Mouse (Mus musculus): ENCODE measurements around the gene Itgav. TPM values are rescaled to one million over a fixed set of nuclear protein-coding genes. Genes with fewer than 3 reads are reported as not detected.
"Not testable (repeated sequence)": the region's sequence is repeated elsewhere in the genome, so short reads cannot be mapped to it uniquely, and the experiment has no call there.

The Itgav gene
- polyA plus RNA-seq, 1 experiment, result 28.8 TPM

DNA sequence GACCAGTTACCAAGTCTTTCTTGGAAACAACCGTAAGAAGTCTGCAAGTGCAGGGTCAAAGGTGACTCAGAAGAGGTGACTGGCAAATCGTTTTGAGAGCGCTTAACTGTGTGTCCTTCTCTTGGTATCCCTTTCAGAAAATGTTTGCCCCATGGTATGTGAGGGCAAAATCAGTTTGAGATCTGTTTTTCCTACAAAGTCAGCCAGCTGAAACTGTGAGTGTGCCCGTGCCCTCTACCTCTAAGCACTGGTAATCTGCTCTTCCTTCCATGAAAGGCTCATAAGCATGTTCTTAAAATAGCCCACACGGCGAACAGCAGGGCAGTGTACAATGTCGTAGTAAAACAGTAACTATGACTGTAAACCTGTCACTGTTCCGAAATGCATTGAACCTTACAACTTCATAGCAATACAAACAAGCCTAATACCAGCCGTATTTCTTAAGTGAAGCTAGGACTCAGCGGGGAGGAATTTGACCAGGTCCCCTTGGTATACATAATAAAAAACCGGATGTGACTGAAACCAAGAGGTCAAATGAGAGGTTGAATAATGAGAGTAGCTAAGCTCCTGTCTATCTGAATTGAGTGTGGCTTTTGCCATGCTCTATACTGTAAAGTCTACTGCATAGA is 14.2 kb upstream of the Itgav start:
- DNase-seq (ENCODE audit: low read depth), result no peak

DNA sequence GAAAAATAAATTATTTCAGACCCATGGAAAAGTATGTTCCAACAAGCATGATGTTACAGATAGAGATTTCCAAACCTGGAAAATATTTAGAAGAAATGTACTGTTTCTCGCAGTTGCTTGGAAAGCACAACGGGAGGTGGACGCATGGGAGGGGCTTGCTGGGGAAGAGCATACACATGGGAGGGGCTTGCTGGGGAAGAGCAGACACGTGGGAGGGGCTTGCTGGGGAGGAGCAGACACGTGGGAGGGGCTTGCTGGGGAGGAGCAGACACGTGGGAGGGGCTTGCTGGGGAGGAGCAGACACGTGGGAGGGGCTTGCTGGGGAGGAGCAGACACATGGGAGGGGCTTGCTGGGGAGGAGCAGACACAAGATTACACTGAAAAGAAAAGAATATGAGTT is 10.9 kb upstream of the Itgav start:
- DNase-seq (ENCODE audit: low read depth), result not testable (repeated sequence)

DNA sequence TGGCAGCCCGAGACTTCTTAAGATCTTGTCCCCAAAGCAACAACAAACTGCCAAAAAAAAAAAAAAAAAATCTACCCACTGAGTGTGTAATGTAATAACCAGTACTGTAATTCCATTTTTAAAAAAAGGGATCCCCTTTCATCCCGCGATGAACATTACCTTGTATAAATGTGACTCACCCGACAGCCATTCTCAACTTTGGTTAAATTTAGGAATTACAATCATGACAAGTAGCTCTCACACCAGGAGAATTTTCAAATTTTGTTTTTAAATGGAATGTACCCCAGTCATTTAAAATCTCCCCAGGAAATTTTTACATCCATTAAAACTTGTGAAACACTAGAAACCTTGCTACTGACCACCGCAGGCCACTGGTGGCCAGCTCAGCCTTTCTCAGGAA is 10.3 kb upstream of the Itgav start:
- no peak for DNase-seq (ENCODE audit: low read depth)

DNA sequence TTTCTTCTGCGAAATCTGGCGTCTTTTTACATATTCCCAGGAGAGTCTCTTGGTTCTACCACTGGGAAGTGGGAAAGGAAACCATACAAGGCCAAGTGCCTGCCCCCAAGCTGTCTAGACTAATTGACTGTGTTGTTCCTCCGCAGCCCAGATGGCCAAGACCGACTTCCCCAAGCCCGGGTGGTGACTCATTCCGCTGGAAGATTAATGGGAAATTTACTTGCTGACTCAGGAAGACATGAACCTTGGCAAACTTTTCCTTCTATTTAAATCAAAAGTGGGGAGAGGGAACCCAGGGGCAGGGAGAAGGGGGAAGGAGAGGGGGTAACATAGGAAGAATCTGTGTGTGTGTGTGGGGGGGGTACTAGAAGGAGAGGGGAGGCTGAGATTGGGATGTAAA is 9.4 kb upstream of the Itgav start:
- no peak for DNase-seq (ENCODE audit: low read depth)

DNA sequence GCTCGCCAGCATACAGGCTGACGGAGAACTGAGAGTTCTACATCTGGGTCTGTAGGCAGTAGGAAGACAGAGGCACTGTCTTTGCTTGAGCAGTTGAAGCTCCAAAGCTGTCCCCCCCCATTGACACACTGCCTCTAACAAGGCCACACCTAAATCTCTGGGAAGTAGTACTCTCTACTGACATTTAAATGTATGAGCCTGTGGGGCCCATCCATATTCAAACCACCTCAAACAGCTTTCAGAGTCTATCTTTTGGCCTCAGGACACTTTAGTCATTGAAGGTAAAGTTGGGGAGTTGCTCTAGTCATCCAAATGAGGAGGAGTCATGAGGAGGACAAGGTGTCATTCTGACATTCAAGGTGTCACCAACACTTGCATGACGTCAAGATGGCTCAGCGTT is 5.9 kb upstream of the Itgav start:
- no peak for DNase-seq (ENCODE audit: low read depth)

DNA sequence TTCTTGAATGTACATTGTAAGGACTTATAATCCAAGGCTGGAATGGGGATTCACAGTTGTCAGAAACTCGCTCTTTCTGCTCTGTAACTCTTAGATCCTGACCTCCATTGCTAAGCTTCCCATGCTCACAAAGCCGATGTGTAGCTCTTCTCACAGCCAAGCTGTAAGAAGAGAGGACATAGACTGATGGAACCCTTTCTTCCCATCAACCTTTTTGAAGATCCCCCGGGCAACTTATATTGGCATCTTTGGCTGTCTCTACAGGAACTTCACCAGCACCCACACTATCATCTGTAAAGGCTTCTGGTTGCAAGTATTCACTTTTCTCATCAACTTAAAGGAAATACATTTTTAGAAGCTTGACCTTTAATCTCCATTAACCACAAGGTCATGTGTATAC is 2.6 kb upstream of the Itgav start:
- no peak for DNase-seq (ENCODE audit: low read depth)

DNA sequence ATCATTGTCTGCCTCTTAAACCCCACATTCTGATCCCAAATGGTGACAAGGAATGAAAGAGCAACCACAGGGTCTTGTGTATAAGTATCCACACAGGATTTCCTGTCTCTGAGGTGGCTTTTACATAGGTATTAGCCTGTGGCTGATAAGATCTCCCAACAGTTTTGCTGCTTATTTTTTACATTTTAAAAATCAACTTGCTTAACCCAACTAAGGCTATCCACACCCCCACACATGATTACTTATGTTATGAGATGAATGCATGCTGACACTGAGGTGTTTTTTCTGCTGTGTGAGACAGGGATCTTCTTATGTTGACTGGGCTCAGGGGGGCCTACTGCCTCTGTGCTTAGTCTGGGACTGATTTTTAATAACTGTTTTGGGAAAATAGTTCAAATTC is 1.3 kb upstream of the Itgav start:
- DNase-seq (ENCODE audit: low read depth), result no peak

DNA sequence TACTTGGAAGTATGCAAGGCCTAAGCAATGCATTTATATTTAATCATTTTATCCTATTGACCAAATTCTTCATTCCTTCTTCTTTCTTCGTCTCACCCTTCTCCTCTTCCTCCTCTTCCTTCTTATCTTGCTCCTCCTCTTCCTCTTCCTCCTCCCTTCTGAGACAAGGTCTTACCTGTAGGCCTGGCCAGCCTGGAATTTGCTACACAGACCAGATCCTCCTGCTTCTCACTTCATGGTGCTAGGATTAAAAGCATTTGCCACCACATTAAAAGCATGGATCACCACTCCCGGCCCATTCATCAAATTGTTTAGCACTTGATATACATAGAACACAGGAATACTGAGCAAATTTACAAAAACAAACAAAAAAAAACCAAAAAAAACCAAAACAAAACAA is 851 bp upstream of the Itgav start:
- no peak for DNase-seq (ENCODE audit: low read depth)

DNA sequence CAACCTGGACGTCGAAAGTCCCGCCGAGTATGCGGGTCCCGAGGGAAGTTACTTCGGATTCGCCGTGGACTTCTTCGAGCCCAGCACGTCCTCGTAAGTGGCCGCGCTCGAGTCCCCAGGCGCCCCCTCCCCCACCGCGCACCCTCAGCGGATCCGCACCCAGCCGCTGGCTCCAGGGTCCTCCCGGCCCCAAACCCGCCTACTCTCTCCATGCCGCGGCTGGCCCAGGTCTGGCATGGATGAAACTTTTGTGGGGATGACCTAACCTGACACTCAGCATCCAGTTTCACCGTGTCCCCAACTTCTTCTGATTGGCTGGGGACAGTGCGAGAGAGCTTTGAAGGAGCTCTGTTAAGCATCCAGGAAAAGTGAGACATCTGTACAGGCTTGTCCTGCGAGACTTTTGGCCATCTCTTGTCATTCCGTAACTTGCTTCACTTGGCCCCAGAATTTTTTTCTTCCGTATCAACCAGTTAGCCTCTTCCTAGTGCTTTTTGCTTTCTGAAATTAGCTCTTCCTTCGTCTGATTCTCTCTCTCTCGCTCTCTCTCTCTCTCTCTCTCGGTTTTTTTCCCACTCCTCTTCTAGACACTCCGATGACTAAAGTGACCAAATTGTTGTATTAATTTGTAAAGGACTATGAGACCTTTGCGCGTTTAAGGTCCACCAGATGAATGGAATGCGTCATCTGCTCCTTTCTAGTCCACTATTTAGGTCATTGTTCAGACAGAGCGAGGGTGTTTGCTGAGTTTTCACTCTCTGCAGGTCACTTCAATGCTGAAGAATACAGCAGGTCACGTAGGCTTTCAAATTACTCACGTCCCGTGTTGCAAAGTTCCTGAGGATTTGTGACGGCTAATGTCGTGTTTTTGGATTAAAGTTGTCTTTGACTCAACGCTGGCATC is 882 bp downstream of the Itgav start:
- DNase-seq (ENCODE audit: low read depth), result no peak

DNA sequence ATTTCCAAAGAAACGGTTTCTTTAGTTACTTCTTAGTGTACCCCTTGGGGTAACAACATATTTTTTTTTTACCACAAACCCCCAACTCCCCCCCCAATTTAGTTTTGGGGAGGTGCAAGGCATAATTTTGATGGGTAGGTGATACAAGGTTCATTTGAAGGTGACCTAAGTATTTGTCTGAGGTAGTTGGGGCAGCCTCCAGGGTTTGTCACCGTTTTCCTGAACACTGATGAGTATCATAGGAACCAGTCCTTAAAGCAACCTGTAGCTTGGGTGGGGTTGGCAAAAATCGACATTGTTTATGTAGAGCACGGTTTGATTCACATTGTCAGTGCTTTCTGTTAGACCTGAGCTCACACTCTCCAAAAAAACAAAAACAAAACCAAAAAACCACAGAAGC is 1.6 kb downstream of the Itgav start:
- DNase-seq (ENCODE audit: low read depth), result no peak

DNA sequence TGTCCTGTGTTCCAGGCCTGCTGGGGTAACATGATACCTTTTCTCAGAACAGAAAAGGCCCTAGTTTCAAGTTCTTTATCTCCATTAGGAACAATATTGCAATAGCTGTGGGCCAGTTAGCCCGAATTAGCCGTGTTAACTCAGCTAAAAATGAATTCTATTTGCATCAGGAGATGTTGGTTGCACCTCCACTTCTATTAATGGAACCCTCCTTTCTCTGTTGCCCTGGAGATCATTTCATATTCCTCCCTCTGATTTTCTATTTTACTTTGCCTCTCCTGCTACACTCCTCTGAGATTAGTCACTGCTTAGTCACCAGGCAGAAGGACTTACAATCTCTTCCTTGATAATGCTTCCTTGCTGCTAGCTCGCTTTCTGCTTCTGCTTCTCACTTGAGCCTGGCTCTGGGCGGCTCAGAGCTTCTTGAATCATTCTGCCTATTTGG is 4.1 kb downstream of the Itgav start:
- DNase-seq (ENCODE audit: low read depth), result no peak

DNA sequence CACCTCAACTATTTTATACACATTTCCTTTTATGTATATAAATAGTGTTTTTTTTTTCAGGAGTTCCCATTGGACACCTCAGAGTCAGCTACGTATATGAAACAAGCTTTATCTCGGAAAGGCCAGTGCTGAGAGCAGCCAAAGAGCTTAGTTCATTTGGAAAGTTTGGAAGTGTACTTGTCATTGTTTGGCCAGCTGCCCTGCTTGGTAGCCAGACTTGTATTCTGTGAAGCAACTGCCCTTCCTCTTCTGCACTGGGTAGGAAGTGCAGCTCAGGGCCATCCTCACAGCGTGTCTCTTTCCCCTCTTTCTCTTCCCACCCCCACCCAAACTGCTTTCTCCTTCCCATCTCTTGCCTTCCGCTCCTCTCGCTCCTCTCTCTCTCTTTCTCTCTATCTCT is 5.1 kb downstream of the Itgav start:
- DNase-seq (ENCODE audit: low read depth), result no peak

DNA sequence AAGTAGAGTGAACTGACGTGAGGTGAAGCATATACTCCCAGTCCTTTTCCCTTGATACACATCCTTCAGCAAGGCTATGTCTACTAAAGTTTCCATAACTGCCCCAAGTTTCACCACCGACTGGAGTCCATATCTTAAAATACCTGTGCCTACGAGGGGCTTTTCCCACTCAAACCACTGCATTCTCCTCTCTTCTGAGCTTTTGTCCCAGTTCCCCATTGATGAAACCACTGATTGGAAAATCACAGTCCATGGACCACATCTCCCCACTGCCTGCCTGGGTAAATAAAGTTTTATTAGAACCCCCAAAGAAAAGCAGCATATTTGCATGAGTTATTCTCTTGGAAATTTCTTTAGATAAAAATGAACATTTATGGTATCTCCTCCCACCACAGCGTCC is 8.7 kb downstream of the Itgav start:
- no peak for DNase-seq (ENCODE audit: low read depth)

DNA sequence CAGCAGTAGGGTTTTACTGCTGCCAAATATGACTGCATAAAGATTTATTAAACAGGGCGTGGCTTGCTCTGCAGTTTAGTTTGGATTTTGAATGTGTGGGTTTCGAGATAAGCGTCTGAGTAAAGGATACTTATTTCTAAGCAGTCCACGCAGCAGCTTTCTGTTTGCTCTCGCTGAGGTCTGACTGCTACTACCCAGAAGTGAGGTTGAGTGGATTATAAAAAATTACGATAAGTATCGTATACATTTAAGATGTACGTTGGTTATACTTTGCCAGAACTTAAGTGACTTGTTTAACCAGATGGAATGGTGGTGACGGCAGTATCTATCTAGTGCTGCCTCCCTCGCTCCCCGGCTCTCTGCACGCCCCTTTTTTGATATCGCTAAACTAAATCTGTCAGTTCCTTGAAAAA is 9.8 kb downstream of the Itgav start:
- no peak for DNase-seq (ENCODE audit: low read depth)

DNA sequence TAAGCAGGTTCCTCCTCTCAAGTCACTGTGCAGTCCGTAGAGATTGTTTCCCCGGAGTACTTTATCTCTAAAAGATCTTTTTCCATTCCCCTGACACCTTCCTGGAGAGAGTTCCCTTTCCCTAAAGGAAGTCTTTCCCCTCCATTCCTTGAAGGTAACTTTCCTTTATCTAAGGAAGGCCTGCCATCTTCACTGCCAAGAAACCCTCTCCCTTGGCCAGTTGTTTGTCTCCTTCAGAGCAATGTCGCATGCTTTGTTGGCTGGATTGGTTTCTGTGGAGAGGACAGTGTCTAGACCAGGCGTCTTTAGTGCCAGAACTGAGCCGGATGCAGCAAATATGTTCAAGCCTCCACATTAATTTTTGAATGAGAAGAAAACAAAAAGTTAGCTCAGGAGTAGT is 11.1 kb downstream of the Itgav start:
- DNase-seq (ENCODE audit: low read depth), result no peak

DNA sequence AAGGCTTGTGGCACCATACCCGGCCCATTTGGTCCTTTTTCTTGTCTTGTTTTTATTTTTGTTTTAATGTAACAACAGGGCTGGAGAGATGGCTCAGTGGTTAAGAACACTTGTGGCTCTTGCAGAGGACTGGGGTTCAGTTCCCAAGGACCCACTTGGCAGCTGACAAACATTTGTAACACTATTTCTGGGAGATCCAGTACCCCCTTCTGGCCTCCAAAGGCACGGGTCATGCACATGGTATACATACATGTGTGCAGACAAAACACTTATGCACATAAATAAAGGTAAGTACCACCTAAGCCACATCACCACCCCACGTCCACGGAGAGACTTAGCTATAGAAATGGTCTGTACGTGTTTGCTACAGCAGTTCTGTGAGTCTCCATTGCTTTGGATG is 12.6 kb downstream of the Itgav start:
- DNase-seq (ENCODE audit: low read depth), result no peak

DNA sequence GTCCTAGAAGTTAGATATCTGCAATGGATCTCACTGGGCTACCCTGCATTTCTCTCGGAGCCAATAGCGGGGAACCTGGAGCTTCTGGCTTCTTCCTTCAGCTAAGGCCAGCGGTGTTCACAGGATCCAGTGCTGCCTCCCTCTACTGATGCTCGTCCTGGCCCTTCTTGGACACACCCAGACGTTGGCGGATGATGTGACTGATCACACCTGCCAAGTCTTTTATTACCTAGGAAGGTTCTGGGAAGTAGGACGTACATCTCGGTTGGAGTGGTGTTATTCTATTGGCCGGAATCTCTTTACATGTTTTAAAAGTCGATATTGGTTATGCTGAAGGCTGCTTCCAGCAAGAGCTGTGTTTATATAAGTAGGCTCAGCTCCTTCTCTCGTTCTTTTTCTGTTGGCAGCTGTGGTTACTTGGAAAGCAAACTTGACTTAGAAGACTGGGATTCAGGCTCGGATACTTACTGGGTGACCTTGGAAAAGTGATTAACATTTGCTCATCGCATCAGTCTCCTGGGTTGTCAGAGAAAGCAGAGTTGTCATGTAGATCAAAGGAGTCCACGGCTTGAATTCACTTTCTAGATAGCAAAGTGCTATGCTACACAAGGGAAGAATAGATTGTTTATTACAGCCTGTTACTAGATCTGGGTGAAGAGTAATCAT is 14.5 kb downstream of the Itgav start:
- DNase-seq (ENCODE audit: low read depth), result no peak

DNA sequence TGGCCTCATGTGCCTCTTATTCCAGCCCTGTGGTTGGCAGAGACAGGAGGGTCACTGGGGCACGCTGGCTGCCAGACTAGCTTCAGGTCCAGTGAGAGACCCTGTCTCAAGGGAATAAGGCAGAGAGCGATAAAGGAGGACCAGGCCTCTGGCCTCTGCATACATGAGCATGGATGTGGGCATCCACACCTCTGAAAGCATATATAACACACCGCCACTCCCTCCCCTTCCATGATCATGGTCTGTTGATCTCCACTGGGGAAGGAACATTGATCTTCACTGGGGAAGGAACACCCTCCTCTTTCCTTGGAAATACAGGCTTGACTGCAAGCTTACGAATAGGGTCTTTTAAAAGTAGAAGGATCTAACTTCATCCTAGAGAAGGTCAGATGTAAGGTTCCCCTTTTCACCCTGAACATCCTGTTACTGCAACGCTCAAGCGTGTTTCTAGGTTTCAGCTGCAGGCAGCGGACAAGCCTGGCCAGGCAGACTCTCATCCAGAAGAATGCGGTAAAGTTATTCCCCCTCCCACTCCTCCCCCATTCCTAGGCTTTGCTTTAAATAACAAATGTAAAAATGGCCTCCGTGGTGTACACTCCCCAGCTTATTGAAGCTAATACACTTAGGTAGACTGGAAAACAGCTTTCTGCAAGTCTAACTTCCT is 15.4 kb downstream of the Itgav start:
- DNase-seq (ENCODE audit: low read depth), result no peak

DNA sequence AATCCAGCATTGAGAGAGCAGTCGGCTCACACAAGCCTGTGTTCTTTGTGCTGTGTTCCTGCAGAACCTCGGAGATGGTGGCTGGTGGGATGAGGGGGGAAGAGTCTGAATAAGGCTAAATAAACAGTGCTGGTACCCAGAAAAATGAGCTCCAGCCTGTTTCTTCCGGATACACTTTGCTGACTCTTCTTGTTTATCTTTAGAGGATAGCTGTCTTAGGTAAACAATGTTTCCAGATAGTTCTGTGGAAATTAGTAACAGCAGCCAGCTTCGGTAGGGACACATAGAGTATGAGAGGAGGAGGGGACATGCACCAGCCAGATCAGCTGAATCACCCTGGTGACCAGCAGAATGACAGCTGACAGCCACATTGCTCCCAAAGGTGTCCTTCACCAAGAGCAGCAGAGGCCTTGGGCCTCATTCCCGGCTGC is 16.4 kb downstream of the Itgav start:
- no peak for DNase-seq (ENCODE audit: low read depth)

DNA sequence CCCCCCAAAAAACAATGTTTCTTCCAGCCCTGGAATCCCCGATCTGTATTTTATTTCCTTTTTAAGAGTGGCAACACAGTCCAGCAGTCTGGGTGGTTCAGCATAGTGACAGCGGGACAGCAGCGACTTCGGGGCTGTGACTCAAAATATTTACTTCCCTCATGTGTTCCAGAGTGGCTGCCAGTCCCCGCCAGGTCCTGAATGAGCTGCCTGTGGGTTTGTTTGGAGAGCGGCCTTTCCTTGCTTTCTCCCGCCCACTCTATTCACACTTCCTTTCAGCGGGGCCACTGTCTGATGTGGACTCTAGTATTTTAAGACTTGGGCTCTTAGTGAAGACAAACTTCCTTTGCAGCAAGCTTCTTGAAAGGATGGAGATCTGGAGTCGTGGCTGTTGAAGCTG is 18.0 kb downstream of the Itgav start:
- DNase-seq (ENCODE audit: low read depth), result no peak

DNA sequence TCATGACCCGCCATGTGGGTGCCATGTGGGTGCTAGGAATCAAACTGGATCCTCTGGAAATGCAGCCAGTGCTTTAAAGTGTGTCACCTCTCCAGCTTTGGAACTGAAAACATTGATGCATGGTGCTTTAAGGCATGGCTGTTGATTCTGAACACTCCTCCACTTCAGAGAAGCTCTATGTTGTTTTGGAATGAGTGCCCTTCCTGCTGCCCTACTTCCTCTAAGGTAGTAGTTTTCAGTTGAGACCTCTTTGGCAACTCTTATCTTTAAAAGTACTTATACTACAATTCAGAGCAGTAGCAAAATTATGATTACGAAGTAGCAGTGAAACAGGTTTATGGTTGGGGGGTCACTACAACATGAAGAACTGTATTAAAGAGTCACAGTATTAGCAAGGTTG is 18.6 kb downstream of the Itgav start:
- DNase-seq (ENCODE audit: low read depth), result no peak

DNA sequence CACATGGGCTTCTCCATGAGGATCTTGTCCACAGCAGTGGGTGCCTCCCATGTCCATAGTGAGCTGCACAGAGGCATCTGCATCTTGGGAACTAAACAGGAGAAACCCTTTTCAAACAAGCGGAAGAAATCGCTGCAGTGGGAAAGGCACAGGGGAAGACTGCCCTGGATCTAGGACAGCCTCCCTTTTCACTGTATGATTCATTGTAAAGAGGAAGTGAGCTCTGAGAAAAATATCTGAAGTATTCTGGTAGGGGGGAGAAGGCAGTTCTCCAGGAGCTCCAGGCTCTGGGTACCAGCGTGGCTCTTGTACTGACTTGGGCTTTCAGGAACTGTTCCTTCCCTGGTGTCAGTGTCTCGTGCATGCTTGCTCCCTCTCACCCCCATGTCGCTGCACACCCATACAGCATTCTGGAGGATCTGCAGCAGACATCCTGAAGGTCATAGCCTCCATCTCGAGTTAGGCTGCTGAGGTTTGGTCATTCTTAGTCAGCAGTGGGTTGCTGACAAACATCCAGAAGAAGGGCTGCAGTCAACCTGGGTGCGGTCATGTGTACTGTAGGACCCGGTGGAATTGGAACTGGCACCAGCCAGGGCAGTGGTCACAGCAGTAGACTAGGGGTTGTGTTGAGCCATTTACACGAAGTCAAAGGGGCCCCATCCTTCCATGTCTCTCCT is 20.2 kb downstream of the Itgav start:
- no peak for DNase-seq (ENCODE audit: low read depth)

All from gonadal fat pad, adult 2 months (tissue).